Mouse (Mus musculus) kidney, adult 8-10 months (tissue): ENCODE data around the gene Tnnc2.

Experiments
- DNase-seq, 2 experiments: peaks; one replicate each; pipeline ENCODE4 v3.0.0; 2022

The Tnnc2 gene

GRCm38 (mm10) chr2:164733259-164733658 lies 46.5 kb downstream of the Tnnc2 start:
- no peak for DNase-seq

GRCm38 (mm10) chr2:164731719-164732118 lies 48.0 kb downstream of the Tnnc2 start:
- no peak for DNase-seq
